Mouse (Mus musculus) ES-E14 (cell line): ENCODE measurements at regions not wholly inside any gene's neighbourhood (a gene's known extent, or its start where the extent isn't known, plus 50 kb on each side); places are given as distances from the start of the nearest gene placed in this dataset.

ENCODE experiments used
- DNase-seq: peaks from one replicate; pipeline ENCODE4 v3.0.0-alpha.2; 2013; ENCODE audit warnings: low read depth, low spot score
- H3K27ac ChIP-seq: 2 replicates; pipeline ENCODE4 v1.5.1; 2012; ENCODE audit warnings: low read depth, mild to moderate bottlenecking, low read length, moderate library complexity, mixed read lengths; ENCODE audit not compliant: poor library complexity, insufficient read depth, severe bottlenecking
- H3K36me3 ChIP-seq: 2 replicates; pipeline ENCODE4 v1.6.1; 2012; ENCODE audit warnings: mild to moderate bottlenecking, low read length, moderate library complexity, mixed read lengths; ENCODE audit not compliant: control insufficient read depth, poor library complexity, insufficient read depth, severe bottlenecking
- H3K4me1 ChIP-seq, 2 experiments: fragments of 150-350 bp in 1 of 2; sonication (generic) in 1 of 2; 2 replicates each; pipeline ENCODE4 v1.6.1; 2012; ENCODE audit warnings: low read length in 2 of 2, mild to moderate bottlenecking in 1 of 2, mixed read lengths in 1 of 2; ENCODE audit not compliant: control insufficient read depth in 2 of 2, insufficient read depth in 2 of 2, poor library complexity in 1 of 2
- H3K4me3 ChIP-seq, 2 experiments: fragments of 150-350 bp in 1 of 2; sonication (generic) in 1 of 2; 2 replicates each; pipeline ENCODE4 v1.5.1; 2012; ENCODE audit warnings: low read length in 2 of 2, low read depth in 1 of 2, mild to moderate bottlenecking in 1 of 2, mixed read lengths in 1 of 2; ENCODE audit not compliant: insufficient read depth in 1 of 2, poor library complexity in 1 of 2, severe bottlenecking in 1 of 2
- H3K9ac ChIP-seq: 2 replicates; pipeline ENCODE4 v1.6.1; 2012; ENCODE audit warnings: low read depth, mild to moderate bottlenecking, low read length, mixed read lengths; ENCODE audit not compliant: poor library complexity, insufficient read depth, severe bottlenecking
- H3K9me3 ChIP-seq: fragments of 150-350 bp; sonication (generic); 2 replicates; pipeline ENCODE4 v1.6.1; 2012; ENCODE audit warnings: low read depth, mild to moderate bottlenecking, low read length; ENCODE audit not compliant: control insufficient read depth, insufficient read depth
- CHD2 ChIP-seq: IDR thresholded peaks from 2 replicates; pipeline ENCODE4 v1.6.1; 2014; ENCODE audit warnings: mild to moderate bottlenecking, low read depth, low read length, inconsistent platforms
- HCFC1 ChIP-seq: IDR thresholded peaks from 2 replicates; pipeline ENCODE4 v1.6.1; 2012; ENCODE audit warnings: low read length, inconsistent platforms, borderline replicate concordance; ENCODE audit not compliant: insufficient read depth
- MAFK ChIP-seq: IDR thresholded peaks from 2 replicates; pipeline ENCODE4 v1.6.1; 2014; ENCODE audit warnings: mild to moderate bottlenecking, low read depth, low read length, inconsistent platforms; ENCODE audit not compliant: insufficient read depth
- ZC3H11A ChIP-seq: IDR thresholded peaks from 2 replicates; pipeline ENCODE4 v1.6.1; 2012; ENCODE audit warnings: low read depth, mild to moderate bottlenecking, inconsistent platforms, low read length, borderline replicate concordance
- ZNF384 ChIP-seq: IDR thresholded peaks from 2 replicates; pipeline ENCODE4 v1.6.1; 2012; ENCODE audit warnings: low read depth, low read length, inconsistent platforms
- in situ Hi-C, 2 experiments: fragments of 600-800 bp; cut with MboI; formaldehyde crosslinking; loops; one replicate each; pipeline ENCODE4 v1.15.1; 2025; ENCODE audit warnings: low sequenced_read_pairs in 2 of 2, inconsistent platforms in 1 of 2; ENCODE audit not compliant: unreplicated experiment in 2 of 2

DNA sequence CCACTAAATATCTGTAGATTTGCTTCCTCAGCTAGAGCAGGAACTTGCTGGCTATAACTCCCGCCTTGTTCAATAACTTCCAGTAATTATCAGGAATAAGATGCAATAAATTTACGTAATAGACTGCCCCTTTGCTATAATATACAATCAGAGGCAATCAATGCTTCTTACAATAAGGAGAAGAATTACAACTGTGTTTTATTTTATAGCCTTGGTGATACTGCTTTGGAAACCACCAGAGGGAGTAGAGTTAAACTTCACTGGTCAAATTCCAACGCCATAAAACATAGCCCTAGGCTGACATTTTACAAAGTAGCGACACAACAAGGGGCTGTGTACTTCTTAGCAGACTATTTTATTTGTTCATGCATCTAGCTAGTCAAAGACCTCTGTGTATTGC lies 95.7 kb downstream of the Tex13c1 start:
- H3K4me3 ChIP-seq: no peak overlapping the region
- no peak for DNase-seq
- no peak overlapping the region for H3K9ac ChIP-seq
- no peaks in the 10 kb centered on the region for H3K9me3 ChIP-seq
- no peaks in the 10 kb centered on the region for H3K36me3 ChIP-seq
- in situ Hi-C loops: no loop called here
- no peak overlapping the region for H3K27ac ChIP-seq
- no peaks in the 10 kb centered on the region for H3K4me1 ChIP-seq
- no peak for TF ChIP-seq ZNF384
- no peak for TF ChIP-seq MAFK
- TF ChIP-seq ZC3H11A: no peak
- no peak for TF ChIP-seq HCFC1
- TF ChIP-seq CHD2: no peak

DNA sequence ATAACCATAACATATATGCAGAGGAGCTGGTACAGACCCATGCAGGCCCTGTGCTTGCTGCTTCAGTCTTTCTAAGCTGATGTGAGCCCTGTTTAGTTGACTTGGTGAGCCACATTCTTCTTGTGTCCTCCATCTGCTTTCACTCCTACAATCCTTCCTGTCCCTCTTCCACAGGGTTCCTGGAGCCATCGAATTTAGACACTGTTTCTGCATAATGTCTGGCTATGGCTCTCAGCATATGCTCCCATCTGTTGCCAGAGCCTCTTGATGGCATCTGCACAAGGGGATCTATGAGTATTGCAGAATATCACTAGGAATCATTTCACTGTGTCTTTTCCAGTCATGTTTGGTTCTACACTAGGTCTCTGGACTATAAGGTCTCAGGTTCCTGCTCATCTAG lies 145.9 kb downstream of the Tex13c1 start:
- TF ChIP-seq HCFC1 (no peak), CHD2 (no peak), ZNF384 (no peak), MAFK (no peak)
- Histone ChIP-seq H3K27ac (no peak overlapping the region), H3K9ac (no peak overlapping the region), H3K4me3 (no peak overlapping the region), H3K4me1 (no peaks in the 10 kb centered on the region), H3K36me3 (no peaks in the 10 kb centered on the region), H3K9me3 (no peaks in the 10 kb centered on the region)
- no peak for DNase-seq
- in situ Hi-C loops: no loop called here

DNA sequence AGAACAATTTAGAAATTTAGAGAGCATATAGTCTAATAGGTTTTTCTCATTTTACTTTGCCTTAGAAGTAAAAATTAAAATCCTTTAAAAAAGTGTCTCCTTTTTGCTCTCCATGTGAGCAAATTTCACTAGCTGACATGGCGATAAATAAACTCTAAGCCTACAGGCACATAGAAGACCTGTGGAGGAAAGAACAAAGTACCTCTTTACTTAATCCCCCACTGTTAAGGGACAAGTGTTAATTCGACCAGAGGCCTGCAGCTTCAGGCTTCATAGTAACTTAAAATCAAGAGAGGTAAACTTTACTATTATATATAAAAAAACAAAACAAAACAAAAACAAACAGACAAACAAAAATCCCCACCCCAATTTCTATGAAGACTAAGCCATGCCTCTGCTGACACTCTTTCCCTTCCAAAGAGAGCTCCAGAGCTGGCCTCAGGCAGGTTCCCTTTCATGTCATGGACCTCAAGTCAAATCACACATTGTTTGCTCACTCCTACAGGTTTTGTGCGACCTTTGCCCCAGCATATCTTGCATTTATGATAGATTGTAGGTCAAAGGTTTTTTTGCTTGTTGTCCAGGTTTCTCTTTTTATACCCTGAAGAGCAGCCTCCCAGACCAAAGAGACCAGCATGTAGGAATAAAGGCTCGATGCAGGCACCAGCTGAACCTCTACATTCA lies 149.0 kb downstream of the Tex13c1 start:
- H3K27ac ChIP-seq: no peak overlapping the region
- no peaks in the 10 kb centered on the region for H3K36me3 ChIP-seq
- no peak overlapping the region for H3K4me3 ChIP-seq
- no peaks in the 10 kb centered on the region for H3K9me3 ChIP-seq
- H3K9ac ChIP-seq: no peak overlapping the region
- H3K4me1 ChIP-seq: no peaks in the 10 kb centered on the region
- TF ChIP-seq ZNF384: no peak
- no peak for TF ChIP-seq ZC3H11A
- no peak for TF ChIP-seq MAFK
- TF ChIP-seq HCFC1: no peak
- TF ChIP-seq CHD2: no peak
- in situ Hi-C loops: loop anchor here in 1 of 2 experiments (10.0 kb wide), 1 partner anchor 65 kb away; no protein-coding TSS in a partner anchor
- DNase-seq: no peak
